Mouse (Mus musculus) left cerebral cortex, postnatal 14 days (tissue): ENCODE measurements around the gene Phactr2. TPM values are rescaled to one million over a fixed set of nuclear protein-coding genes. Genes with fewer than 3 reads are reported as not detected.
A peak's percentile ranks its signal among the peaks of the same experiment; 100 is the strongest.
"Not testable (repeated sequence)": the region's sequence is repeated elsewhere in the genome, so short reads cannot be mapped to it uniquely, and the experiment has no call there.

ENCODE experiments used
- DNase-seq, 2 experiments: peaks; one replicate each; pipeline ENCODE4 v3.0.0; 2021 to 2022; ENCODE audit warnings: low spot score in 2 of 2, mixed read lengths in 1 of 2
- intact Hi-C: fragments of 180-260 bp; cut with DNase I; formaldehyde crosslinking; loops from one replicate; pipeline ENCODE4 v1.15.1; 2025
- total RNA-seq, 2 experiments: library from RNA; stranded (reverse); gene quantifications; 2 replicates each; pipeline ENCODE4 v1.2.3; 2021

Phactr2 gene
- total RNA-seq, 2 experiments from 2014 or later: 15.9 to 18.8 TPM

DNA sequence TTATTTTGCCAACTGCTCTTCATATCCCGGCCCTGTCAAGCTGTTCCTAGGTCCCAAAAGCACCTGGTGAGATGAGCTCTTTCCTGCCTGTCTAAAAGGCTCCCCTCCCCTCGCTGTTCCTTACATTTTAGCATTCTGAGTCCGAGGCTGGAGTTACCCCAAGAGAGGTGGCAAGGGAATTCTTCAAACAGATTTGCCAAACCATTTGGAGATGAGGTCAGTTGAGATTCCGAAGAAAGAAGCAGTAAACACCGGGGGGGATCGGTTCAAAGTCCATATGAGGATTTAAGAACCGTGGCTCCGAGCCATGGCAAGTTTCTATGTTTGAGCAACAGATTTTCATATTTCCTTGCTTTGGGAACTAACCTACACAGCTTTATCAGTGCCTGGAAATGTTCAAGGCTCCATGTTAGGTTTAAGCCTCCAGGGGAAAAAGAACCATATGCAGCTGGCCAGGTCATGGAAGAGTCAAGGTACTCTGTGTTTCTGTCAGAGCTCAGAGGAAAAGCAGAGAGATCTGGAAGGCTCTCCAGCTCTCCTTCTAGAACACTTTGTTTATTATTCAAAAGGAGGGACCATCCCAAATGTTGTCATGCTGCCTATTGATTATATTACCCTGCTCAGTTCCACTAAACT lies 277.2 kb downstream of the Phactr2 start:
- no peak for DNase-seq
- intact Hi-C loops: loop anchor here (10.0 kb wide), 1 partner anchor 128 kb away; no protein-coding TSS in a partner anchor

DNA sequence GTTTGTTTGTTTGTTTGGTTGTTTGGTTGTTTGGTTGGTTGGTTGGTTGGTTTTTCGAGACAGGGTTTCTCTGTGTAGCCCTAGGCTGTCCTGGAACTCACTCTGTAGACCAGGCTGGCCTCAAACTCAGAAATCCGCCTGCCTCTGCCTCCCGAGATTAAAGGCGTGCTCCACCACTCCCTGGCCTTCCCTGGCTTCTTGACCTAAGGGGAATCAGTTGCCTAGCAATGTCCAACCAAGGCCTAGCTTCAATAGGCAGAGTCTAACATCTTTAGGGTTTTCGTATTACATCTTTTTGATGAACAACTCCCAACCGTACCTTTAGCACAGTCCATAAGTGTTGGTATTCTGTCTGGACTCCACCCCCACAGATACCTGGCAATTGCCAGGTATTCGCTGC lies 280.7 kb downstream of the Phactr2 start:
- intact Hi-C loops: loop anchor here (10.0 kb wide), 1 partner anchor 131 kb away; no protein-coding TSS in a partner anchor
- DNase-seq: not testable (repeated sequence)

DNA sequence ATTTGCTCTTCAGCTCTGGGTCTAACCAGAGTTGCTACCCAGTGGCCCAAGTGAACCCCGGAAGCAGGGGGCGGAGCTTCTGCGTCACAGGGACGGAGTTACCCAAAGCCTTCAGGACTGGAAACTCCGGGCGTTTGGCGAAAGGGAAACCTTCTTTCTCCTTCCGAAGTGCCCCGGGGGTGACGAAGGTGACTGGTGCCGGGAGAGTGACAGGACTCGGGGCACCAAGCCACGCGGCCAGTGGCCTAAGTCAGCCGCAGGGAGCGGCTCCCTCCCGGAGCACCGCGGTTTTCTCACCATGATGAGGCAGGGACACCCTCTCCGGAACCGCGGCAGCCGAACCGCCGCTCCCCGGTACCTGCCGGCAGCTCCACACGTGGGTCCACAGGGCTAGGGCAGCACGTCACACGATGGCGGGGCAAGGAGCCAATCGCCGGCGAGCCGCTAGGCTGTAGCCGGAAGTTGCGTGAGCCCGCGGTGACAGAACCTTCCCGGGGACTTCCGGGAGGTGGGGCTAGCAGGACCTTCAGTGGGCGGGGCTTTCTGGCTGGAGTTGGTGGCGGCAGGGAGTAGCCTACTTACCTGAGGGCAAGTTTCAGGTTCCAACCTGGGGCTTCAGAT lies 281.4 kb downstream of the Phactr2 start, which contains the start of gene Ltv1:
Gene Ltv1, minus strand, starts transcription at position 438 of the 621 bp plus-strand sequence.
- intact Hi-C loops: loop anchor here (10.0 kb wide), 1 partner anchor 132 kb away; no protein-coding TSS in a partner anchor
- peak; percentile 96 for DNase-seq

DNA sequence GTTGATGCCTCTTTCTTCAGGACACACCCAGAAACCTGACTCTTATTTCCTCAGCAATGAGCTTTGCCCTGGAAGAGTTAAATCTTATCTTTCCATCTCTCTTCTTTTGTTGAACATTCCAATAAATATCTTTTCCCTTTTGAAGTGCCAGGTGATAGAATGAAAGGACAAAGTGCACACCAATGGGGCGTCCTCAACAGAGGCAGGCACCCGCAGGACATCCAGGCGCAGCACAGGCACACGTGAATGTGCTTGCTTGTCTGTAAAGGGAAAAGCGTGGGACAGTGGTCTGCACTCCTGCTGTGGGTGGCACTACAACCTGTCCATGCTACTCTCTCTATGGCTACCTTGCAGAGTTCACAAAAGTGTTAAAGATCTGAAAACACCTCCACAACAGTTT lies 284.3 kb downstream of the Phactr2 start:
- intact Hi-C loops: loop anchor here (10.0 kb wide), 1 partner anchor 135 kb away; no protein-coding TSS in a partner anchor
- DNase-seq: no peak

- intact Hi-C loops: no loop called here
- no peak for DNase-seq
Measured at GRCm38 (mm10) chr10:13186754-13187153, 287.5 kb downstream of the Phactr2 start.

DNA sequence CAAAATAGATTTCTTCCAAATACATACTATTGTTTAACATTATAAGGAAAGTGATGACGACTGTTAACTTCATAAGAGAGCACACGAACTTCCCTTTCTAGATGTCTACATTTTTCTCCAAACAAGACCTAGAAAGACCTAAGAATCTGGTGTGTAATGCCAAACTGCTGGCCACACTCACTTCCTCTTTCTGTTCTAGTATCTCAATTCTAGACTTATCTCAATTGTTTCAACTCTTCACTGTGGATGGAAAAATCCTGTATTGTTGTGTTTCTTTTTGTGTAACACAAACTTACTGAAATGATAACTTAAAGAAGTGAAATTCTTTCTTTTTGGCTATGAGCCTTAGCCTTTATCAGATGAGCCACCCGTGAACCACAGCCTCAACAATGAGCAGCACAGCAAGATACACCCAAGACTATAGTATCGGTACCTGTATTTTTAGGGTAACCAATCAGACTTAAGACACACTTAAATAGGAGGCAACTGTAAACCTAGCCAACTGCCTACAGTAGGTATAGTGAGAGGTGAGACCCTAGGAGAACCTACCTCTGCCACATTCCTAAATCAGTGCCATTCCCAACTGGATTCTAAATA lies 289.9 kb downstream of the Phactr2 start:
- DNase-seq: no peak
- intact Hi-C loops: no loop called here

DNA sequence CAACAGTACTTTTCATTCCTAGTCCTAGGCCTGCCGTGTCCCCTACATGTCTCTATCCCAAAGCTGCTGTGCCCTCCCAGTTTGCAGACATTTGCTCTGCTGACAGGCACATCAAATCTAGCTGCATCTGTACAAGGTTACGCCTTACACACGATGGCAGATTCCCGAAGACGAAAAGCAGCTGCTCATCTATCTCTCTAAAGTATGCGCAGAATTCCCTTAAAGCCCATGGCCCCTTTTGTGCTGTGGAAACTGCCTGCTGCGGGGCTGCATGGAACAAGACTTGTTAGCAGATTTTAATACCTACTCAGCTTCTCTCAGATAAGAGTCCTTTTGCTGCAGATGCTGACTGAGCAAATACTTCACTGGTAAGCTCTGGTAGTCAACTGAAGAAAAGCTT lies 294.0 kb downstream of the Phactr2 start:
- intact Hi-C loops: no loop called here
- no peak for DNase-seq

DNA sequence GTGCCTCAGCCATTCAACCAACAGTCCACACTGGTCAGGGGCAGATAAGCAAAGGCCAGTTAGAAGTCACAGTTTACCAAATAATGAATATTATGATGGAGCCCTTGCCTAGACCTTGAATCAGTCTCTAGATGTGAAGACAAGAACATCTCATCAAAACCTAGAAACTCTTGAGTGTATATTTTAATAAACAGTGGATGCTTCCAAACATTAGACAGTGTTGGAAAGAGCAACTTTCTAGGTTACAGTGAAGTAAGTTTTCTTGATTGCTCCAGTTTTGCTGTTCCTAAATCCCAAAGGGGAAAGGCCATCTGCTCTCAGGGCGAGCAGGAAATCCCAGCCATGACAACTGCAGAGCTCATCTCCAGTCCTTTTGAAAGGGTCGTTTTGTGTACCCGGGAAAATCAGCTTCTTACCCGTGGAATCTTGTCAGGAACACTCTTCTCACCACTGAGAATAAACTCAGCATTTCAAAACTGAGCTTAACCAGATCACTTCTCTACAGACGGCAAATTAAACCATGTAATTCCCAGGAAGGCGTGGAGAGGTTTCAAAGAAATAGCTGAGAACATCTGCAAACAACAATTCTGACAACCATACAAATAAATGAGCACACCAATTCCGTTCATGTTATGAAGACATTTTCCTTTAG lies 296.1 kb downstream of the Phactr2 start, which contains the start of gene Zc2hc1b:
Gene Zc2hc1b, minus strand, starts transcription at position 51 of the 652 bp plus-strand sequence.
- intact Hi-C loops: no loop called here
- no peak for DNase-seq

- DNase-seq: no peak
- intact Hi-C loops: no loop called here
Measured at GRCm38 (mm10) chr10:13175866-13176265, 298.3 kb downstream of the Phactr2 start.

DNA sequence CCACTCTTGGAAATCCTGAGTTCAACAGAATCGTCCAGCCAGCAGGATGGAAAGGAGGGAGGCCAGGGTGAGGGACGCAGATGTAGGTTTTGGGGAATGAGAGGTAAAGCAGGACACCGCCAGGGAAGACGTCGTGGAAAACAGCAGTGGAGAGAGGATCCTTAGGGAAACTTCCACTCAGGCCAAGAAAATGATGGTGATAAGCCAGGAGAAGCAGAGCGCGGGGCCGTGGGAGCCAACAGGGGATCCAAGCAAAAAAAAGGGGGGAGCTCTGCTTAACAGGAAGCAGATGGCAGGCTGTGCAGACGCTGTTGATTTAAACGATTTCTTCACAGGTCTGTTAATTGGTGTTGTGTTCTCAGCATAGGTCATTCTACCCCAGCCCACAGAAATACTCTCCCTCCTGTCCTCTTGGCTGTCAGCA lies 301.4 kb downstream of the Phactr2 start:
- no peak for DNase-seq
- intact Hi-C loops: no loop called here

DNA sequence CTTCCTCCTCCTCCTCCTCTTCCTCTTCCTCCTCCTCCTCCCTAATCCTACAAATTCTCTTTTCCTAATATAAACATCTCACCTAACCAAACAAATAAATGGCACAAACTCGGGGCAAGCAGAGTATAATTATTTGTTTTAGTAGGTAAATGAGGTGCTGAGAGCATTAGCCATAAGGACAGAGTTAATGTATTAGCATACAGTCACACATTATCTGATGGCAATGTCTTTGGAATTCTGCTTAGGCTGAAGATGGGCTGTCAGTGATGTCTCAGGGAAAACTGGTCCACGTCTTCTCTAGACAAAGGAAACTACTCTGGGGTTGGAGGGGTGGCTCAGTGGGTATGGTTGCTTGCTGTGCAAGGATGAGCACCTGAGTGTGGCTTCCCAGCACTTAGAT lies 302.8 kb downstream of the Phactr2 start:
- intact Hi-C loops: no loop called here
- no peak for DNase-seq

GRCm38 (mm10) chr10:13170739-13171448 lies 303.3 kb downstream of the Phactr2 start:
- intact Hi-C loops: no loop called here
- DNase-seq: no peak

DNA sequence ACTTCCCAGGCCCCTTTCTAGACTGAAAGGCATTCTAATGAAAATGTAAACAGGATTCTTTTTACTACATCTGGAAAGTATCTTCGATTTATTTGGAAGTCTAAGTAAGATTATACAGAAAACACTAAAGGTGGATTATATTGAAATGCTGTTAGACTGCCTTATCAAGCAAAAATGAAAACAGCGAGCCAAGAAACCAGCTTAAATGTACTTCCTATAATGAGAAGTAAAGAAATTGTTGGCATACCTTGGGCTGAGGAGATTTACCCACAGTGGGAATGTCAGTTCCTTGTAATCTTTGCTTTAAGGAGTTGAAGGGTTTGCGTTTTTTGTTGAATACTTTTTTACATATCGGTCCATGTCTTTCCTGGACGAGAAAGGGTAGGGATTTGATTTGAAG lies 305.8 kb downstream of the Phactr2 start:
- intact Hi-C loops: no loop called here

DNA sequence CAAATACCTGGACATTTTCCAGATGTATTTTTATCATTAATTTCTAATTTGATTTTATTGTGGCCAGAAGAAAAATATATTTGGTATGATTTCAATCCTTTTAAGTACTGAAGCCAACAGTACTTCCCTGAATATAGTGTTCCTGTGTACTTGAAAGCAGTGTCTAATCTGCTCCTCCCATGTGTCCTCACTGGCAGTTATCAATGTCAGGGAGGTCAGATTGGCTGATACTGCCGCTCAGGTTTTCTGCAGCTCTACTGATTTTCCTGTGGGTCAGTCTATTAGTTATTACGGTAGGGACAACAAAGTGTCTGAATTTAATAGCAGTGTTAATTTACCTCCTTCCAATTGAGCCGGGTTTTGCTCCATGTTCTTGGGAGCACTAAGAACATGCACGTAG lies 312.2 kb downstream of the Phactr2 start:
- intact Hi-C loops: no loop called here
- no peak for DNase-seq

More for the DNA sequence above, 305.8 kb downstream of the Phactr2 start:
- DNase-seq: no peak

GRCm38 (mm10) chr10:13160913-13161312 lies 313.3 kb downstream of the Phactr2 start:
- intact Hi-C loops: no loop called here
- peak in 1 of 2 experiments; percentile 18 for DNase-seq
